Mouse (Mus musculus) cerebellum, adult 18-20 months (tissue): ENCODE measurements at regions not wholly inside any gene's neighbourhood (a gene's known extent, or its start where the extent isn't known, plus 50 kb on each side); places are given as distances from the start of the nearest gene placed in this dataset.

Experiments used
- DNase-seq, 2 experiments: peaks; one replicate each; pipeline ENCODE4 v3.0.0; 2021

- DNase-seq = no peak
These were observed 666.1 kb downstream of the Pkhd1 start for GRCm38 (mm10) chr1:19951680-19952248.

DNA sequence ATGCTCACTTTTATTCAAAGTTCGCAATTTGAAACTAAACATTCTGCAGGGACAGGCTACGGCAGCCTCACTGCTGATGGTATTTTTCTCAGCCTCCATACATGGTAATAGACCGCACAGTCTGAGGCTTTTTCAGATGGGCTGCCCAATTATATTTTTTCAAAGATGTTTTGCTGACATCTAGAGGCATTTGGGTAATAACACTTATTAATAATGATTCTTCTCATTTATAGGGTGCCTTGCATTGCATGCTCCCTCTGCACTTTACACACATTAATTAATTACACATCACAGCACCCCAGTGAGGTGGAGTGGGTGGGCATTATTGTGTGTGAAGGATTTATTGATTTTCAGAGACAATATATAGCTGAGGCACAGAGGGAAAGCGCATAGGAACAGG is 644.5 kb downstream of the Pkhd1 start:
- DNase-seq = no peak

GRCm38 (mm10) chr1:19973981-19974380 is 643.9 kb downstream of the Pkhd1 start:
- DNase-seq = no peak

DNA sequence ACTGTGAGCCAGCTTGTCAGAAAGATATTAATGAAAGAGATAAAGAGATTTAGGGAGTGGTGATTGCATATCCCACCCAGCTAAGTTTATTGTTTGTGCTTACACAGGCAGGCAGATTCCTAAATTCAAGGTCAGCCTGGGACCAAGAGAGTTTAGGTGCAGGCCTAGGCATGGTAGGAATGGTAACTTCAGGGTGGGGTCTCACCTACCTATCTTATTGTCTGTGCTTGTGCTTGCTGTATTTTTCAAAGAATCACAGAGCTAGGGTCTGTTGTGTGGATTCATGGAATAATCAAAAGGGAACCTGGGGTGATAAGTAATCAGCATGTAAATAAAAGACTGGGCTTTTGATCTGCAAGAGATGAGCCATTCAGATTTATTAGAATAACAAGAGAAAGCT is 642.4 kb downstream of the Pkhd1 start:
- no peak for DNase-seq

GRCm38 (mm10) chr1:19981189-19981588 is 636.7 kb downstream of the Pkhd1 start:
- DNase-seq = no peak

- no peak for DNase-seq
These were observed 635.1 kb downstream of the Pkhd1 start for GRCm38 (mm10) chr1:19982791-19983190.

DNA sequence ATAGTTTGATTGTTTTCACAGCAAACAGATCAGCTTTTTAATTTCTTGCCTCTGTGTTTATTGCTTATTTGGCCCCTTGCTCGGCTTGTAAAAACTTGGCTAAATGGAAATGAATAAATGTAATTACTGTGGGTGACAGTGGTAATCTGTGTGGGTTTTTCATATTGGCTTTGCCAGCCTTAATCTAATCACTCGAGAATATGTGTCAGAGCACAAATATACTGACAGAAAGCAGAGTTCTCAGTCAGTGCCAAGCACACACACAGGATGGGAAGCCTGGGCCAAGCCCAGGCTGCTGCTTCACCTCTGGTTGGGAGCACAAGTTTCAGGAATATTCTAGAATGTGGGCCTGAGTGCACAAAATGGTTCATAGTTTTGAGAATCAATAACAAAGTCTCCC is 634.4 kb downstream of the Pkhd1 start:
- no peak for DNase-seq

DNA sequence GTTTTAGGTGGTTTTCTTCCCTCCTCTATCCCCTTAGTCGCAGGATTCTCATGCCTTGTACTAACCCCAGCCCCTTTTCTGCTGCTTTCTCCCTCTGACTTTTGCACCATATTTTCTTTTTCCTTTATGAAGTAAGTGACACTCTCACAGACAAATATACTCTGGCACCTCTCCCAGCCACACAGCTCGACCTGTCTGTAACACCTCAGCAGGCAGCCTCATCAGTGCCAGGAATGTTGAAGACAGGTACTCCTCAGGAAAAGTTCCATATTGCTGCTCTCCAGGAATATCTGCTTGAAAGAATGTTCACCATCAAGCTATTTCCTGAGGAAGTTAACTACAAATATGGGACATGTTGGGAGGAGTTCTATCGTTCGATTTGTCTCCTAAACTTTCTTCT is 627.9 kb downstream of the Pkhd1 start:
- no peak for DNase-seq
